Mouse (Mus musculus): Measurements from ENCODE around the gene Mrpl16.
A peak's percentile ranks its signal among the peaks of the same experiment; 100 is the strongest.

Gene Mrpl16

DNA sequence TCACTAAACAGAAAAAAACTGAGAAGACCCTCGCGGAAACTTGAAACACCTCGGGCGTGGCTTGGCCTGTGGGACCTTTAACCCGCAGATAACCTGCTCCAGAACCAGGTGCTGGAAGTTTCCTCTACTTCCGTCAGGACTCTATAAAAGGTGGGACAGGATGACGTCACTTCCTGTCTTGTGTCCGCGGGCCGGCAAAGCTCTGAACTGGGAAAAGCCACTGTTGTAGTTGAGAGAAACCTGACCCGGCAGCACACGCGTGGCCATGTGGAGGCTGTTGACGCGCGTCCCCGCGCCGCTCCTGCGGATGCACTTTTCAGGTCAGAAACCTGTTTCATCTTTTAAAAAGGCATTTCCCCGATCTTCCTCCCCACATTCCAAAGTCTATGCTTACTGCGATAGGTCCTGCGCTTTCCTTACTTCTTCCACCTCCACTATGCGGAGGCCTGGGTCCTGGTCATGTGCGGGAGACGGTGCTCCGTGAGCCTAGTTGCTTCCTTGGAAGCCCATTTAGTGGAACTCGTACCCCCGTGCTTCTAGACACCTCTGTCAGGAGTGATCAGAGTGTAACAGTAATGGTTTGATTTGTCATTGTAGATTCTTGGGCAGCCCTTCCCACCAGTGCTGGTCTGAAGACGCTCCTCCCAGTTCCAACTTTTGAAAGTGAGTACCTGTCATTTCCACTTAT is at the start of gene Mrpl16:
Gene Mrpl16 (plus strand): TSS at position 187 of the 688 bp plus-strand sequence.
- peak; percentile 81 for DNase-seq

GRCm38 (mm10) chr19:11723870-11724269 is 46.3 kb upstream of the Mrpl16 start:
- no peak for DNase-seq

DNA sequence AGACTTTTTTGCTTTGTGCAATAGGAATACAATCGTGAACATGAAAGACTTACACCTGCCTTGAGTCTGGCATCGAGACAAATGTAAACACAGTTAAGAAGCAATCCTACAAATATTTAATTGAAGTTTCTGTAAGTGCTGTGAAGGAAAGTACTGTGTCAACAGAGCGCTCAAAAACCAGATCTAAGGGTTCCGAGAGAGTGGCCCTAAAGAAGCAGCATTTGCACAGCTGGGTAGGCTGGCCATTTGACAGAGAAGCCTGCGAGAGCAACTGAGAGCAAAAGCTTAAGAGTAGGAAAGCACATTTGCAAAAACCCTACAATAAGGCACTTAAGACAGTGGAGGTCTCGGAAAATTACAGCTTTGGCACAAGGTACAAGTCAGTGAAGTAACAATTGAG is 45.9 kb upstream of the Mrpl16 start:
- no peak for DNase-seq

DNA sequence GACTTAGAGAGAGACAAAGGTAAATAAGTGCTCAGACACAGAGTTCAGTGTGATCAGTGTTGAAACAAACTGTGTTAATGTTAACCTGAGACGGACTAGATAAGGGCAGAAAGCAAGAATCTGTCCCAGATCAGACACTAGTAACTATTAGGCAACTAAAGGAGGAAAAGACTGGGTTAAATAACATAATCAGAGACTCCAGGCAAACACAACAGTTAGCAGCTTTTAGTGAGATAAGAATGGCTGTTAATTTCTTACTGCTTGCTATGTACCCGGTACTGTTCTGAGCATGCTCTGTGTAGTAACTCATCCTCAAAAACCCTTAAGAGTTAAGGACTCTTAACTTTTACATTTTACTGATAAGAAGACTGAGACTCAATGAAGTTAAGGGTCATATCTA is 44.3 kb upstream of the Mrpl16 start:
- DNase-seq = no peak

DNA sequence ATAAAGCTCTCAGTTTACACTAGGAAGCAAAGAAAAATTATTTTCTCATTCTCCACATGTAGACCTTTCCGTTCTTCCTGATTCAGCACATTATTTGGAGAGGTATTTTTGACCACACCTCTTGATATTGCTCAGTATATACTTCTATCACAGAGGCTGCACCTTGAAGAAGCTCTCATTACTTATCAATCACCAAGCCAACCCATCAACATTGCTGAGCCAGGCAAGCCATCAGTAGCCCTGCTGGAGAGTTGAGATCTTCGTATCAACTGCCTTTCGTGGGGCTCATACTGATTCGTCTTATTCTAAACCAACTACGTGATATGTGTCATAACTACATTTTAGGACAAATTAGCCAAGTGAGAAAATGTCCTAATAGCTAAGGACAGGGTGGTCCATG is 42.9 kb upstream of the Mrpl16 start:
- no peak for DNase-seq

- DNase-seq = no peak
Measured at GRCm38 (mm10) chr19:11730278-11730677, 39.9 kb upstream of the Mrpl16 start.

- no peak for DNase-seq
Measured at GRCm38 (mm10) chr19:11736455-11736854, 33.7 kb upstream of the Mrpl16 start.

DNA sequence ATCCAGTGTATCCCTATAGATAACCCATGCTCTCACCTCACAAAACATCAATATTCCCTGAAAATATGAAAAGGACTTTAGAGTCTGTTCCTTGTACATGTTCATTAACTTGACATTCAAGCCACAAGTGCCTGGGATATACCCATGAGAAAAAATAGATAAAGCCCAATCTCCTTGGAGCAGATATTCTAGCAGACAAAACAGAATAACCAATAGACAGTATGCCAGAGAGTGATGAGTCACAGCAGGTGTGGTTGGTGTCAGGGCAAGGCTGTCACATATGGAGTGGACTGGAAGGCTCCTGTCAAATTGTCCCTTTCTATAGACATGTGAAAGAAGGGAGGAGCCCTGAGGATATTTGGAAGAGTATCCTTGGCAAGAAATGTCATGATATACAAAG is 24.5 kb upstream of the Mrpl16 start:
- DNase-seq = no peak

GRCm38 (mm10) chr19:11747298-11747697 is 22.9 kb upstream of the Mrpl16 start, which contains the start of gene Gif:
Gif (plus strand) TSS chr19:11747554.
- no peak for DNase-seq

- DNase-seq = no peak
Measured at GRCm38 (mm10) chr19:11765059-11765458, 5.1 kb upstream of the Mrpl16 start.

GRCm38 (mm10) chr19:11766413-11766812 is 3.8 kb upstream of the Mrpl16 start:
- DNase-seq = no peak

DNA sequence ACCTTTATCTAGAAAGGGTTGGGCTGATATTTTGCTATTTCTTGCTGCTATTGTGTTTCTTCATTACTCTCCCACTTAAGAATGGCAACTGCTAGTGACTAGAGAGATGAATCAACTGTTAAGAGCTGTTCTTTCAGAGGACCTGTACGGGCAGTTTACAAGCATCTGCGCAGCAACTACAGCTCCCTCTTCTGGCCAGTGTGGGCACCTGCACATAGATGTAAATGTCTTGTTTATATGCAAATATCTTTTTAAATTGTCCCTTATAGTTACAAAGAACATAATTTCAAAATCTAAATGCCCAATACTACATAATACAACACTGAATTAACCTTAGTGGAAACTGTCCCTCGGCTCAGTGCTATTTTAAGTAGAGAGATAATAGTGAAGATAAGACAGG is 2.0 kb upstream of the Mrpl16 start:
- DNase-seq = no peak

- DNase-seq = no peak
Measured at GRCm38 (mm10) chr19:11769257-11769920, 802 bp upstream of the Mrpl16 start.

DNA sequence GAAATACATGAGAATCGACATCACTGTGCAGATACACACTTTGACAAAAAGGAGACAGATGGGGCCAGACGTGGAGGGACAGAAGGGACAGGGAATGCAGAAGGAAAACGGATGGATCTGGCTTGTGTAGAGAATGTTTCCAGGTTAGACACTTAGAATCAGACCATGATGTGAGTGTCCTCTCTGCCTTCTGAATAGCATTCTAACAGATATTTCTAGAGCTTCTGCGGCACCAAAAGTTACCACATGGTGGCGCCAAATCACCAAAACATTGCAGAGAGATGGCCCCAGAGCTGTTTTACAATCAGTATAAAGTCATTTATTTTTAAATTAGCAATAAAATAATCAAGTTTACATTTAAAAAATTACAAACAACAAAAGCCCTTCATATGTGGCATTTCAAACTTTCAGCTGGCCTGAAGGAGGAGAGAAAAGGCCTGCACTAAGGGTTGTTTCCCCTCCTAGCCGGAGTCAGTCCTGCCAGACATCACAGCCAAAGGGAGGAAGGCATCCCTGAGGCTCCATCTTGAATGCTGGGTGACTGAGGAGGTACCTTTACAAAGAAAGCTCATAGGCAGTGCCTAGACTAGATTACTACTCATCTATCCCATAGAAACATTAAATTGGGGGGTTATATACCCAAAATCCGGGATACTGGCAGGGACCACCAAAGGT is 7.1 kb downstream of the Mrpl16 start:
- DNase-seq = peak; percentile 47

GRCm38 (mm10) chr19:11785409-11786154 is 15.4 kb downstream of the Mrpl16 start:
- no peak for DNase-seq

DNA sequence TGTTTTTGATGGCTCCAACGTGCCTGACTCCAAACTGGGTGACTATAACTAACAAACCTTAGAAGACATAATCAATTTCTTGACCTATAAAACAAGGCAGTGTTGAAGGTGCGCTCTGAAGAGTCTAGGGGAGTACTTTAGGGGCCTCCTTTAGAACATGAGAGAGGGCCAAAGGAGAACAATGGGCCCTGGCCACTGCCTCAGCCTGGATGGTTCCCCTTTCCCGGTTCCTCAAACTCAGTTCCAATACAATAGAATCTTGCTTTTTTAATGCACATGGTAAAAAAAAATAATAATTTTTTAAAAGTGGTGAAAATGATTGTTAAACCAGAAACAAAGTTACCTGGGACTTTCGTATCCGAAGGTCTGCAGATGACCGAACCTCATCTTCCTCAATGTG is 17.6 kb downstream of the Mrpl16 start:
- no peak for DNase-seq

DNA sequence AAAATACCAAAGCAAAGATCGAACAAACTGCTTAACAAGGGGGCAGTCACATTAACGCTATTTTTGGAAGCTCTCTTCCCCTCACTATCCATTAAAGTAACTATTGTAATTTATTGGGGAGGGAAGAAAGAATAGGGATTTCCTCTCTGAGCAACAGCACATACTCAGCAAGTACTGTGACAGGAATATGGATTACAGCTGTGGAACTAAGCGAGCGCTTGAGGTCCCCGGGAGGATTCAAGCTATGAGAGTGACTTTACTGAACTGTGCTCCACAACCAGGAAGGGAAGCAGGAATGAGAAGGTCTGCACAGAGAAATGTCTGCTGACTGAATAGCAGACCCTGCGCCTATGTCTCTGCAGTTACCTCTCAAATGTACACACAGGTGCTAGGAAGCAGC is 18.7 kb downstream of the Mrpl16 start:
- no peak for DNase-seq

- no peak for DNase-seq
Measured at GRCm38 (mm10) chr19:11791825-11792224, 21.6 kb downstream of the Mrpl16 start.

DNA sequence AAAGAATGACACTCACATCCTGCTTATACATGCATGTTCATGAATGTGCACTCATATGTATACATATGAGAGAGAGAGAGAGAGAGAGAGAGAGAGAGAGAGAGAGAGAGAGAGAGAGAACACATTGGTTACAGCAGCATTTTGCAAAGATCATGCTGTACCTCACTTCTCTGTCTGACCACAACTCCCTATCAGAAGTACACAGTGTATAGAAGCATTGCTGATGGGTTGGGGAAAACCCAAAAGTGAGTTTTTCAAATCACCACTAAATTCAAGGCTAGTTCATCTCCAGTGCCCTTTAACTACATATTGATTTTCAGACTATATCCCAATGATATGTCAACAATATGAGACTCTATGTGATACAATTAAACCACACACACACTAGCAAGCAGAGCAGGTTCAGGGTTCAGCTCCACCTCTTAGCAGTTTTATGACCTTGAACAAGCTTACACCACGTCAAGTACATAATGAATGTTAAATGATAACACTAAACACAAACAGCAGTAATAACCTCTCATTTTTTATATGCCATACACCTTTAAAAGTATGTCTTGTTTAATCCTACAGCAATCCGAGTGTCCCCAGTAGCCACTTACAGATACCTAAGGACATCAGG is 23.7 kb downstream of the Mrpl16 start:
- no peak for DNase-seq

DNA sequence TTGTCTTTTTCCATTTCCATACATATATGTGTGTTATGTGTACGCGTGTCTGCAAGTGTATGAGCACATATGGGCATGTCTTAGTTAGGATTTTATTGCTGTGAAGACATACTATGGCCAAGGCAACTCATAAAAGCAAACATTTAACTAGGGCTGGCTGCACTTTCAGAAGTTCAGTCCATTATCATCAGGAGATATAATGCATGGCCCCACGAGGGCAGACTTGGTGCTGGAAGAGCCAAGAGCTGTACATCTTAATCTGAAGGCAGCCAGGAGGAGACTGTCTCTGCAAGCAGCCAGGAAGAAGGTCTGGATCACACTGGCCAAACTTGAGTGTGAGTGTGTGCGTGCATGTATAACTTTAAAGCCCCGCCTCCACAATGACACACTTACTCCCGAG is 24.3 kb downstream of the Mrpl16 start:
- DNase-seq = no peak

DNA sequence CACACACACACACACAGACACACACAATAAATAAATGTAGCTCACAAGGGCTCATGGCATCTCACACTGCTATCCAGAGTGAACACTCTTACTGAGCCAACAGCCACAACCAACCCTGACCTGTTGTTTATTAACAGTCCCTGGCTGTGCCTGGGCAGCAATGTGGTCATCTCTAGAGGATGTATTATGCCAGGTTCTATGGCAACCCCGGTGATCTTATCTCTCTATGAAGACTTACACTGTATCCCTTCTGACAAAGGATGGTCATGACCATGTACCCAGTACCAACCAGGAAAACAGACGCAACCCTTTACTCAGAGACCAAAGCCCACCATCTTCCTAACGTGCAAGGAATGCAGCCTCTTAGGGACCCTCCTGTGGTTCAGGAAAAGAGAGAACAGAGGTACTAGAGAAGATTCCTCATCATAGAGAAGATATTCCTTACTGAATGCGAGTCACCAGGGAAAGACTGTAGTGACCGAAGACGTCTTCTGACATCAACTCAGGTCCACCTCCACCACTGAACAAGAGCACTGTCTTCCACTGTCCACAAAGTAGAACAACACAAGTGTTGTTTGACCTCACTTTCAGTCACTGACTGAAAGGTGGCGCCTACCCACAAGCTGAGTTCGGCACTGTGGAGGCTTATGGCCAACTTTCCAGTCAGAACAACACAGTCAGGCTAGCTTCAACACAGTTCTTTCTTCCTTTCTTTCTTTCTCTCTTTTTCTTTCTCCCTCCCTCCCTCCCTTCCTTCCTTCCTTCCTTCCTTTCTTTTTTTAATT is 30.5 kb downstream of the Mrpl16 start:
- DNase-seq = no peak

GRCm38 (mm10) chr19:11804423-11804822 is 34.2 kb downstream of the Mrpl16 start:
- DNase-seq = no peak

Data from right cerebral cortex, postnatal 25 days (tissue).